31 mouse cellular contexts compared by ENCODE assay signal in genomic region chr16:13515524-13515923, GRCm38 (mm10).
"Had no signal": no experiment of that assay in that cellular context is flagged by ENCODE, and none has a peak within 500 bp of the region (broad histone marks: within the 10 kb centered on the region; RNA-seq: fewer than 3 reads in every experiment).

No protein-coding gene starts in this region.

- ATAC-seq: liver, embryonic 12.5 days; liver, postnatal 0 days; lung, postnatal 0 days; midbrain, embryonic 13.5 days; midbrain, embryonic 15.5 days; midbrain, embryonic 16.5 days had no signal

- H3K4me1 ChIP-seq: limb, embryonic 13.5 days; liver, embryonic 12.5 days; liver, embryonic 13.5 days; liver, embryonic 15.5 days; lung, embryonic 15.5 days; megakaryocyte, embryonic 14.5 days; midbrain, embryonic 12.5 days; midbrain, embryonic 13.5 days; midbrain, embryonic 15.5 days; neural tube, embryonic 12.5 days had no signal

- H3K4me2 ChIP-seq: limb, embryonic 12.5 days; limb, embryonic 13.5 days; limb, embryonic 15.5 days; liver, embryonic 11.5 days; liver, embryonic 12.5 days; liver, embryonic 13.5 days; liver, embryonic 15.5 days; lung, embryonic 14.5 days; lung, embryonic 15.5 days; midbrain, embryonic 11.5 days; midbrain, embryonic 12.5 days; midbrain, embryonic 13.5 days; midbrain, embryonic 15.5 days; neural tube, embryonic 12.5 days had no signal

- H3K4me3 ChIP-seq: limb, embryonic 10.5 days; limb, embryonic 12.5 days; limb, embryonic 13.5 days; limb, embryonic 15.5 days; liver, embryonic 12.5 days; liver, embryonic 13.5 days; liver, embryonic 15.5 days; lung, embryonic 15.5 days; megakaryocyte, embryonic 14.5 days; midbrain, embryonic 12.5 days; midbrain, embryonic 13.5 days; midbrain, embryonic 15.5 days; myocyte; neural tube, embryonic 12.5 days had no signal

- H3K9me3 ChIP-seq: limb, embryonic 10.5 days; limb, embryonic 12.5 days; limb, embryonic 13.5 days; limb, embryonic 15.5 days; liver, embryonic 12.5 days; liver, embryonic 13.5 days; liver, embryonic 15.5 days; lung, embryonic 15.5 days; midbrain, embryonic 12.5 days; midbrain, embryonic 13.5 days; midbrain, embryonic 15.5 days; neural tube, embryonic 12.5 days had no signal

- H3K36me3 ChIP-seq: limb, embryonic 10.5 days; limb, embryonic 12.5 days; limb, embryonic 13.5 days; limb, embryonic 15.5 days; liver, embryonic 12.5 days; liver, embryonic 13.5 days; liver, embryonic 15.5 days; lung, embryonic 15.5 days; midbrain, embryonic 12.5 days; midbrain, embryonic 13.5 days; midbrain, embryonic 15.5 days; neural tube, embryonic 12.5 days had no signal

- H3K27ac ChIP-seq: limb, embryonic 10.5 days; limb, embryonic 12.5 days; limb, embryonic 13.5 days; limb, embryonic 15.5 days; liver, embryonic 12.5 days; liver, embryonic 13.5 days; liver, embryonic 14.5 days; liver, embryonic 15.5 days; lung, embryonic 15.5 days; macrophage; midbrain, embryonic 12.5 days; midbrain, embryonic 13.5 days; midbrain, embryonic 15.5 days; neural tube, embryonic 12.5 days had no signal

- H3K9ac ChIP-seq: limb, embryonic 12.5 days; limb, embryonic 13.5 days; limb, embryonic 15.5 days; liver, embryonic 12.5 days; liver, embryonic 13.5 days; liver, embryonic 14.5 days; liver, embryonic 15.5 days; liver, postnatal 0 days; lung, embryonic 14.5 days; lung, embryonic 15.5 days; midbrain, embryonic 12.5 days; midbrain, embryonic 13.5 days; midbrain, embryonic 15.5 days; neural tube, embryonic 12.5 days had no signal

- H3K27me3 ChIP-seq: limb, embryonic 12.5 days; limb, embryonic 13.5 days; limb, embryonic 15.5 days; liver, embryonic 12.5 days; liver, embryonic 13.5 days; liver, embryonic 15.5 days; lung, embryonic 15.5 days; midbrain, embryonic 12.5 days; midbrain, embryonic 13.5 days; midbrain, embryonic 15.5 days; neural tube, embryonic 12.5 days had no signal

- DNase-seq: left cerebral cortex, postnatal 4 days; liver; liver, embryonic 13.5 days; liver, postnatal 0 days; lung, adult 18-20 months; lung, adult 2 months; lung, embryonic 14.5 days; lung, postnatal 10 days; lung, postnatal 14 days; lung, postnatal 36 days; lung, postnatal 4 days; midbrain, embryonic 14.5 days had no signal
